Mouse (Mus musculus): Measurements from ENCODE around the gene Tasp1. TPM values are rescaled to one million over a fixed set of nuclear protein-coding genes. Genes with fewer than 3 reads are reported as not detected.

Gene Tasp1
- total RNA-seq, 2 experiments from 2014 or later = 6.6 to 7.5 TPM

GRCm38 (mm10) chr2:139792345-139793120 lies 274.1 kb downstream of the Tasp1 start:
- ATAC-seq (ENCODE audit: poor library complexity, severe bottlenecking) = no peak

GRCm38 (mm10) chr2:139788658-139789057 lies 277.9 kb downstream of the Tasp1 start:
- no peak for ATAC-seq (ENCODE audit: poor library complexity, severe bottlenecking)

- no peak for ATAC-seq (ENCODE audit: poor library complexity, severe bottlenecking)
Measured at GRCm38 (mm10) chr2:139784946-139785345, 281.7 kb downstream of the Tasp1 start.

DNA sequence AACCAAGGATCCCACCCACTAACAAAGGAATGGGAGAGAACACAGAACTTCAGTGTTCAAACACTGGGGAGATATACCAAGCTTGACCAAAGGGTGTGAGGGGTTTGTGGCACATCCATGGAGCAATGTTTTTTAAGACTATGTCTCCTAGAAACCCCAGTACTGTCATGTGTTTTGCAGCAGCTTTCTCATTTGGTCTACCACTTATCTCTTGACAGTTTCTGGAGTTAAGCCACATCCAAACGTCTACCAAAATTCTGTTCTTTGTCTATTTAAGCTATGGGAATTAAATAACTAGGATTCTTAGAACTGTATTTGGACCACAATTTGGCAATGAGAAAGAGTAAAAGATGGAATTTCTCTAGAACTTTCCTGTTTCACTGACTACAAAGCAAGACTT lies 282.1 kb downstream of the Tasp1 start:
- no peak for ATAC-seq (ENCODE audit: poor library complexity, severe bottlenecking)

Other genes starting within 250 kb of the Tasp1 start
- gene Gm17374, start 85.2 kb upstream of the Tasp1 start, total RNA-seq (2015) = not detected in 2 replicates
- not detected in 2 replicates for gene Gm17374, start 85.2 kb upstream of the Tasp1 start, total RNA-seq (2017)
- 18.9 and 21.0 TPM in 2 replicates for gene Esf1, start 103.8 kb upstream of the Tasp1 start, total RNA-seq (2015)
- gene Esf1, start 103.8 kb upstream of the Tasp1 start, total RNA-seq (2017) = 26.4 and 27.0 TPM in 2 replicates
- 11.7 and 12.9 TPM in 2 replicates for gene Ndufaf5, start 103.8 kb upstream of the Tasp1 start, total RNA-seq (2015)
- 15.9 and 18.4 TPM in 2 replicates for gene Ndufaf5, start 103.8 kb upstream of the Tasp1 start, total RNA-seq (2017)

All from megakaryocyte, adult 5-6 weeks (primary cell).